Mouse (Mus musculus) MEL (cell line): ENCODE data around the gene Klhdc9. TPM values are rescaled to one million over a fixed set of nuclear protein-coding genes. Genes with fewer than 3 reads are reported as not detected.

Experiments
- DNase-seq: peaks from one replicate; pipeline ENCODE4 v3.0.0; 2011; ENCODE audit warnings: low read depth, low spot score
- H3K27ac ChIP-seq: 2 replicates; pipeline ENCODE4 v1.5.1; 2012; ENCODE audit warnings: low read depth, mild to moderate bottlenecking, control low read depth, low read length, moderate library complexity; ENCODE audit not compliant: control insufficient read depth
- H3K27me3 ChIP-seq, 2 experiments: fragments of 150-350 bp in 1 of 2; sonication (generic) in 1 of 2; 2 replicates each; pipeline ENCODE4 v1.6.1; 2012; ENCODE audit warnings: low read length in 2 of 2, mild to moderate bottlenecking in 2 of 2, improper control_type of control experiment in 1 of 2, moderate library complexity in 1 of 2; ENCODE audit not compliant: insufficient read depth in 2 of 2, control insufficient read depth in 1 of 2
- H3K36me3 ChIP-seq, 2 experiments: 2 replicates each; pipeline ENCODE4 v1.6.1; 2012 to 2014; ENCODE audit warnings: low read length in 2 of 2, improper control_type of control experiment in 1 of 2, inconsistent platforms in 1 of 2, mild to moderate bottlenecking in 1 of 2; ENCODE audit not compliant: insufficient read depth in 2 of 2, control insufficient read depth in 1 of 2
- H3K4me1 ChIP-seq, 2 experiments: fragments of 150-350 bp in 1 of 2; sonication (generic) in 1 of 2; 2 replicates each; pipeline ENCODE4 v1.6.1; 2012; ENCODE audit warnings: low read length in 2 of 2, improper control_type of control experiment in 1 of 2, mild to moderate bottlenecking in 1 of 2; ENCODE audit not compliant: insufficient read depth in 2 of 2, control insufficient read depth in 1 of 2
- H3K4me3 ChIP-seq, 2 experiments: fragments of 150-350 bp in 1 of 2; sonication (generic) in 1 of 2; 2 replicates each; pipeline ENCODE4 v1.5.1; 2012; ENCODE audit warnings: low read depth in 2 of 2, low read length in 2 of 2, mild to moderate bottlenecking in 2 of 2, moderate library complexity in 2 of 2, control low read depth in 1 of 2, improper control_type of control experiment in 1 of 2; ENCODE audit not compliant: control insufficient read depth in 1 of 2, insufficient read depth in 1 of 2
- H3K79me2 ChIP-seq: 2 replicates; pipeline ENCODE4 v1.6.1; 2012; ENCODE audit warnings: mild to moderate bottlenecking, low read length, moderate library complexity; ENCODE audit not compliant: control insufficient read depth, poor library complexity, insufficient read depth
- H3K9ac ChIP-seq: 2 replicates; pipeline ENCODE4 v1.6.1; 2012; ENCODE audit warnings: low read depth, mild to moderate bottlenecking, control low read depth, low read length, moderate library complexity; ENCODE audit not compliant: control insufficient read depth, poor library complexity, severe bottlenecking
- H3K9me3 ChIP-seq: fragments of 150-350 bp; sonication (generic); replicated peaks from 2 replicates; pipeline ENCODE4 v1.6.1; 2012; ENCODE audit warnings: mild to moderate bottlenecking, low read length, improper control_type of control experiment, moderate library complexity; ENCODE audit not compliant: insufficient read depth
- ELF1 ChIP-seq: IDR thresholded peaks from 2 replicates; pipeline ENCODE4 v1.6.1; 2014; ENCODE audit warnings: low read depth, mild to moderate bottlenecking, inconsistent platforms, low read length, improper control_type of control experiment, moderate library complexity
- GABPA ChIP-seq: IDR thresholded peaks from 2 replicates; pipeline ENCODE4 v1.6.1; 2012; ENCODE audit warnings: low read depth, mild to moderate bottlenecking, inconsistent platforms, low read length, improper control_type of control experiment, moderate library complexity
- JUND ChIP-seq: IDR thresholded peaks from 2 replicates; pipeline ENCODE4 v1.6.1; 2011; ENCODE audit warnings: low read depth, mild to moderate bottlenecking, improper control_type of control experiment, low read length
- MAX ChIP-seq: IDR thresholded peaks from 2 replicates; pipeline ENCODE4 v1.6.1; 2011; ENCODE audit warnings: low read length, improper control_type of control experiment
- MAZ ChIP-seq: IDR thresholded peaks from 2 replicates; pipeline ENCODE4 v1.6.1; 2012; ENCODE audit warnings: low read depth, mild to moderate bottlenecking, inconsistent platforms, low read length, improper control_type of control experiment
- MEF2A ChIP-seq: IDR thresholded peaks from 2 replicates; pipeline ENCODE4 v1.6.1; 2014; ENCODE audit warnings: low read depth, mild to moderate bottlenecking, inconsistent platforms, low read length, improper control_type of control experiment; ENCODE audit not compliant: poor library complexity, insufficient replicate concordance, severe bottlenecking; ENCODE audit errors: extremely low read depth
- NELFE ChIP-seq: IDR thresholded peaks from 2 replicates; pipeline ENCODE4 v1.6.1; 2011; ENCODE audit warnings: low read depth, low read length, improper control_type of control experiment
- NRF1 ChIP-seq: IDR thresholded peaks from 2 replicates; pipeline ENCODE4 v1.6.1; 2014; ENCODE audit warnings: low read depth, mild to moderate bottlenecking, inconsistent platforms, low read length, improper control_type of control experiment, moderate library complexity; ENCODE audit not compliant: poor library complexity, insufficient read depth, severe bottlenecking
- POLR2A ChIP-seq, 2 experiments: IDR thresholded peaks; 2 replicates each; pipeline ENCODE4 v1.6.1; 2011 to 2012; ENCODE audit warnings: low read length in 2 of 2, mild to moderate bottlenecking in 2 of 2, control low read depth in 1 of 2, improper control_type of control experiment in 1 of 2, low read depth in 1 of 2, moderate library complexity in 1 of 2; ENCODE audit not compliant: control insufficient read depth in 1 of 2, insufficient read depth in 1 of 2, poor library complexity in 1 of 2
- POLR2AphosphoS2 ChIP-seq: IDR thresholded peaks from 2 replicates; pipeline ENCODE4 v1.6.1; 2011; ENCODE audit warnings: low read length, improper control_type of control experiment
- POLR2AphosphoS5 ChIP-seq: IDR thresholded peaks from 2 replicates; pipeline ENCODE4 v1.6.1; 2012; ENCODE audit warnings: low read depth, borderline replicate concordance, mild to moderate bottlenecking, inconsistent platforms, low read length, moderate library complexity, mixed read lengths
- RAD21 ChIP-seq: IDR thresholded peaks from 2 replicates; pipeline ENCODE4 v1.6.1; 2011; ENCODE audit warnings: mild to moderate bottlenecking, low read depth, low read length, improper control_type of control experiment
- RCOR1 ChIP-seq: IDR thresholded peaks from 2 replicates; pipeline ENCODE4 v1.6.1; 2012; ENCODE audit warnings: low read depth, mild to moderate bottlenecking, inconsistent platforms, low read length, improper control_type of control experiment
- SIN3A ChIP-seq: IDR thresholded peaks from 2 replicates; pipeline ENCODE4 v1.6.1; 2012; ENCODE audit warnings: low read length, improper control_type of control experiment, inconsistent platforms
- SMC3 ChIP-seq: IDR thresholded peaks from 2 replicates; pipeline ENCODE4 v1.6.1; 2011; ENCODE audit warnings: low read depth, low read length, improper control_type of control experiment
- TCF12 ChIP-seq: IDR thresholded peaks from 2 replicates; pipeline ENCODE4 v1.6.1; 2014; ENCODE audit warnings: low read depth, mild to moderate bottlenecking, inconsistent platforms, low read length, improper control_type of control experiment, moderate library complexity
- UBTF ChIP-seq: IDR thresholded peaks from 2 replicates; pipeline ENCODE4 v1.6.1; 2012; ENCODE audit warnings: low read depth, mild to moderate bottlenecking, inconsistent platforms, low read length, improper control_type of control experiment, moderate library complexity, borderline replicate concordance; ENCODE audit not compliant: insufficient read depth
- ZC3H11A ChIP-seq: IDR thresholded peaks from 2 replicates; pipeline ENCODE4 v1.6.1; 2012; ENCODE audit warnings: low read depth, mild to moderate bottlenecking, inconsistent platforms, low read length, improper control_type of control experiment
- ZMIZ1 ChIP-seq: IDR thresholded peaks from 2 replicates; pipeline ENCODE4 v1.6.1; 2012; ENCODE audit warnings: low read depth, mild to moderate bottlenecking, inconsistent platforms, low read length, improper control_type of control experiment, moderate library complexity
- ZNF384 ChIP-seq: IDR thresholded peaks from 2 replicates; pipeline ENCODE4 v1.6.1; 2012; ENCODE audit warnings: low read depth, mild to moderate bottlenecking, inconsistent platforms, low read length, improper control_type of control experiment
- polyA plus RNA-seq, 2 experiments: library from polyadenylated mRNA; stranded (reverse) in 1 of 2; unstranded in 1 of 2; fragments of >175 nt in 1 of 2; fragments of >200 nt in 1 of 2; gene quantifications; 2 replicates each; pipeline versions ENCODE4 v1.2.1 to v1.2.4; 2012; ENCODE audit warnings: low replicate concordance in 2 of 2, low read depth in 1 of 2; ENCODE audit not compliant: insufficient read length in 2 of 2, insufficient read depth in 1 of 2, missing spikeins in 1 of 2
- total RNA-seq: library from RNA; depleted of rRNA; stranded (reverse); fragments of 300-350 nt; gene quantifications from 2 replicates; pipeline ENCODE4 v1.2.3, GENCODE M21; 2012

Gene Klhdc9
- total and polyA plus RNA-seq, 3 experiments: 0.08 TPM; not detected in 2

DNA sequence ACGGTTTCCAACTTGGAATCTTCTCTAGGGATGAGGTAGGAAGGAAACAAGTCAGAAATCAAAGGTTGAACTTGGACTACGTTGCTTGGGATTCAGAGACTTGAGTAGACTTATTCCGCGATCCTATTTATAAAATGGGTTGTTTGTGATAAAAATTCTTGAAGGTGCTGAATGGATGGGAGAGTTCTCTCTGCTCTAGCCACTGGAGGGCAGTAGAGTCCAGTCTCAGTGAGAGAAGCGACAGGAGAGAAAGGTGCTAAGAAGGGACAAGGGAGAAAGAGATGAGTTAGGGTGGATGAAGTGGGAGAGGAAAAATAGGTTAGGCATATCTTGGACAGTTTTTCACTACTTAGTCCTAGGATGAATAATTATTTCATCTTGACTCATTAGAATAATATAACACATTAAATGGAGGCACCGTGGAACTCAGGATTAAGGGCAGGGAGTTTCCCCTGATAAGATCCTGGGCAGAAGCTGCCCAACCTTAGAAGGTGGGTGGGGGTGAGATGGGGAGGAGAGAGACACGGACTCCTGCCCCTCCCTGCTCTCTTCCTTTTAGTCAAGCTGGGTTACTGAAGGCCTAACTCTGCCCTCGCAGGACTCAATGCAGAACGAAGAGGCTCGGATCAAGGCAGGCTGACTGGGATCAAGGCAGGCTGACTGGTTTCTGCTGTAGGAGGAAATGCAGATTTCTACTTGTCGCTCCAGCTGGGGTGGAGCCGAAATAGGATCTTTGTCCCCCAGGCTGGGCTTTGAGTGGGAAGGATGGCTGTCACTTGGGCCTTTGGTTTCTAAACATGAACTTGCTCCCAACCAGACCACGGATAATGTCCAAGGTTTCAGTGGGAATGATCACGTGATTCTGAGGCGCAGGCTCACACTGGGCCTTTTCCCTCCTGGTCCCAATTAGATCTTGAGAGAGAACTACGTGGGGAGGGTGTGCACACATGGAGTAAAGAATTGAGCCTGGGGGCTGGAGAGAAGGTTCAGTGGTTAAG lies 807 bp upstream of the Klhdc9 start (continued):
- TF ChIP-seq TCF12 (no peak), SIN3A (peak; percentile 61), ELF1 (no peak), MAZ (no peak)

DNA sequence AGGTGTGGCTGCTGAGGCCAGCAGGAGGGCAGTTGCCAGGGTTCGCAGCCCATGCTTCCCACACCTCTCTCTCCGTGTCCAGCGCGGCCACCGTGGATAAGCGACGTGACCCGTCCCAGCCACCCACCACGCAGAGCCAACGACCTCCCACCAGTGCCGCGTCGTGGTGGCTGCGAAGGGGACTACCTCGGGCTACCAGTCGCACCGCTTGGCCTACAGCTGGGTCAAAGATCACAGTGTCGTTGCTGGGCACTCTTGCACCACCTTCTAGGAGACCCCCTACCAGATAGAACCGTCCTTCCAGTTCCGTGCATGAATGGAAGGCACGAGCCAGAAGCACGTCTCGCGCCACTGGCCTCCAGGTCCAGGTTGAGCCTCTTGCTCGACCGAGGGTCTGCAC lies 345 bp downstream of the Klhdc9 start:
- no peak for DNase-seq
- H3K9ac ChIP-seq: no peak overlapping the region
- H3K36me3 ChIP-seq: peaks cover 2 to 10% of the 10 kb centered on the region in 2 experiments; a peak in 2 of 4 replicates
- no peaks in the 10 kb centered on the region for H3K27me3 ChIP-seq
- no peak for TF ChIP-seq MAX
- no peak for TF ChIP-seq UBTF
- no peak for TF ChIP-seq POLR2AphosphoS2
- no peak for TF ChIP-seq NRF1
- no peak for TF ChIP-seq RAD21
- no peak for TF ChIP-seq JUND
- TF ChIP-seq RCOR1: no peak
- TF ChIP-seq NELFE: no peak
- no peak for TF ChIP-seq ZNF384
- TF ChIP-seq MEF2A: no peak
- TF ChIP-seq GABPA: no peak
- TF ChIP-seq POLR2AphosphoS5: no peak
- no peak for TF ChIP-seq POLR2A (IDR thresholded peaks at IDR 0.05; ENCODE audit: control insufficient read depth in 1 of 2, insufficient read depth in 1 of 2, low read depth in 1 of 2, low read length in 2 of 2, poor library complexity in 1 of 2)
- TF ChIP-seq ZMIZ1: no peak
- no peak for TF ChIP-seq SMC3
- TF ChIP-seq ZC3H11A: no peak
- no peaks in the 10 kb centered on the region for H3K79me2 ChIP-seq
- no peak overlapping the region for H3K27ac ChIP-seq
- H3K9me3 ChIP-seq: no peaks in the 10 kb centered on the region
- 0 out of 4 replicates have a peak, but pooled peaks cover 0 to 2% of the 10 kb centered on the region in 2 experiments for H3K4me1 ChIP-seq
- no peak overlapping the region for H3K4me3 ChIP-seq
